Mouse (Mus musculus) cortical plate, adult 2 months (tissue): ENCODE data around the gene Irak2.

Experiments used
- CTCF ChIP-seq: fragments of 200-500 bp; IDR thresholded peaks from 2 replicates; pipeline ENCODE4 v1.5.1; 2011; ENCODE audit warnings: mild to moderate bottlenecking, control low read depth, low read length; ENCODE audit not compliant: insufficient read depth; ENCODE audit errors: extremely low read depth
- POLR2A ChIP-seq: fragments of 200-500 bp; IDR thresholded peaks from 2 replicates; pipeline ENCODE4 v1.6.1; 2011; ENCODE audit warnings: mild to moderate bottlenecking, low read length, control low read depth; ENCODE audit not compliant: insufficient read depth; ENCODE audit errors: extremely low read depth

- no peak for TF ChIP-seq POLR2A
- no peak for TF ChIP-seq CTCF
Observed at GRCm38 (mm10) chr6:113678246-113679012, 40.2 kb downstream of the Irak2 start.
